Mouse (Mus musculus) liver, postnatal 0 days (tissue): ENCODE results near the gene Sntb2.

Experiments
- CTCF ChIP-seq: sonication (generic); IDR thresholded peaks from 2 replicates; pipeline ENCODE4 v1.5.1; 2016; ENCODE audit warnings: antibody characterized with exemption, low read depth
- EP300 ChIP-seq: IDR thresholded peaks from 2 replicates; pipeline ENCODE4 v1.6.1; 2016; ENCODE audit warnings: antibody characterized with exemption, low read depth, mild to moderate bottlenecking

- no peak for TF ChIP-seq CTCF
- TF ChIP-seq EP300, result no peak
These were observed 27.8 kb downstream of the Sntb2 start for GRCm38 (mm10) chr8:106963365-106963764.
